Mouse (Mus musculus) C2C12 (cell line): ENCODE measurements around the gene Vmo1.

Source experiments
- CEBPB ChIP-seq: IDR thresholded peaks from one replicate; pipeline ENCODE4 v1.6.1; 2011; ENCODE audit warnings: low read depth, mild to moderate bottlenecking, control low read depth, moderate library complexity
- CTCF ChIP-seq: IDR thresholded peaks from one replicate; pipeline ENCODE4 v1.5.1; 2011; ENCODE audit not compliant: control insufficient read depth, insufficient read depth, insufficient read length
- MYOG ChIP-seq: IDR thresholded peaks from one replicate; pipeline ENCODE4 v1.6.1; 2011; ENCODE audit not compliant: control insufficient read depth, insufficient read length; ENCODE audit errors: extremely low read depth
- USF1 ChIP-seq: IDR thresholded peaks from one replicate; pipeline ENCODE4 v1.6.1; 2011; ENCODE audit warnings: low read depth, mild to moderate bottlenecking, control low read depth, moderate library complexity

- TF ChIP-seq CEBPB (no peak), CTCF (no peak), MYOG (no peak), USF1 (no peak)
These were observed 24.7 kb downstream of the Vmo1 start for GRCm38 (mm10) chr11:70489684-70490083.
